Mouse (Mus musculus) spleen, adult 18-20 months (tissue): ENCODE data around the gene Olfr520.
"Not testable (repeated sequence)": the region's sequence is repeated elsewhere in the genome, so short reads cannot be mapped to it uniquely, and the experiment has no call there.

ENCODE experiments used
- DNase-seq, 2 experiments: peaks; one replicate each; pipeline ENCODE4 v3.0.0; 2022; ENCODE audit warnings: mixed read lengths in 2 of 2

Olfr520 gene

DNA sequence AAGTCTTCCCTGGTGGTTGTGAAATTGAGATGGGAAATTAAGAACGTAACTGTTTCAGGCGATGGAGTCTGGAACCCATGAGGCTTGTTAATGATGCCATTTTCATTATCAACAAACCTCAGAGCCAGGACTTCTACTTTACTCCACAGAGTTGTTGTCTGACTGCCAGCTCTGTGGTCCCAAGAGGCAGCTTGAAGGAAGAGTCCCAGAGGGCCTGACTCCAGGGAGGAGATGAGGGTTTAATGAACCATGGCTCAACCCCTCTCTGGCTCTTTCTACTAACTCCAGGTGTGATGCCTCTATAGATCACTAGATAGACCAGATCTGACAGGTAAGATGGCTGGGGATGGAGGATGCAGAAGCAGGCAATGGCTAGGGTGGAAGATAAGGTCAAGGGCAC lies at the start of gene Olfr520:
Gene Olfr520 (plus strand): TSS at position 301 of the 400 bp plus-strand sequence.
- no peak for DNase-seq

DNA sequence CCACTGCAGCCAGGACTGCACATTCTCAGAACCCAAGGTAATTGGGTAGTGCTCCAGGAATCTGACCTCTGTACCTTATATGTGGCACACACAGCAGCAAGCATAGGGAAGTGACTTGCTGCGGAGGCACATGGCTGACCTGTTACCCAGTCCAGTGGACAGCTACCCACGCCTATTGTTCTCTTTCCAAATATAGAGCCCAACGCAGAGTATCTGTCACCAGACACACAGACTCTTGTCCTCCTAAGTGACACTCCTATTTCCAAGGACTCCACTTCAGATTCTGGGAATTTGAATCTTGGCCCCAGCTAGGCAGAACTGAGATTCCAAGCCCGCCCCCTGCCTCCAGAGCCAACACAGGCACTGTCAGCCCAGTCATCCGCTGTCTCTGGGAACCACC lies 49.3 kb upstream of the Olfr520 start:
- no peak for DNase-seq

DNA sequence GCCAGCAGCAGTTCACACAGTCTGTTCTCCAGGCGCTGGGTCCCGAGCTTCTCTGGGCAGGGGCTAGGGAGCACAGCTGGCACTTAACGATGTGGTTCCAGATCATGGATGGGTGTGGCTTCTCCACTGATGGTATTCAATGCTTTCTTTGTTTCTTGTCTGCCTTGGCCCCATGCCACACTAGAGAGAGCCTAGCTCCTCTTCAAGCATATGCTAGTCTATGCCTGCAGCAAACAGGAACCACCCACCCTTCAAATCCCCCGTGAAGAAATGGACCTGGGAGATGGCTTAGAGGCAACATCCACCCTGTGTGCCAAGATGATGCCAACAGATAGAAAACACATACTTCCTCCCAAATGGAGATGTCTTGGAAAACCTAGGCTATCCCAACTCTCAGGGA lies 46.0 kb upstream of the Olfr520 start:
- no peak for DNase-seq

DNA sequence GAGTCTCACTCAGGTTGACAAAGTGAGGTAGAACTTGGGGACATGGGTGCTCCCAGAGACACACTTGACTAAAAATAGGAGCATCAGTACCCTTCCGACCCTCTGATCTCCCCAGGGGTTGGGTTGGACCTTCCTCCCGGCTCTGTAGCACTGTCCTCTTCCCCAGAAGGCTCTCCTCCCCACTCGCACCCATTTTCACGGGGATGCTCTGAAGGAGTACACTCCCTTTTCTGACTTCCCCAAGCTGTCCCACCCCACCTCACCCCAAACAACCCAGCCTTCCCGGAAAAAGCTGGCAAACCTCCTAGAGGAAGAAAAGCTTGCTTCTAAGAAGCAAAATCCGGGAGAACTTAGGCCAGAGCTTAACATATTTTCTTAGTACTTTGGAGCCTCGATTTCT lies 39.3 kb upstream of the Olfr520 start:
- DNase-seq, result no peak

DNA sequence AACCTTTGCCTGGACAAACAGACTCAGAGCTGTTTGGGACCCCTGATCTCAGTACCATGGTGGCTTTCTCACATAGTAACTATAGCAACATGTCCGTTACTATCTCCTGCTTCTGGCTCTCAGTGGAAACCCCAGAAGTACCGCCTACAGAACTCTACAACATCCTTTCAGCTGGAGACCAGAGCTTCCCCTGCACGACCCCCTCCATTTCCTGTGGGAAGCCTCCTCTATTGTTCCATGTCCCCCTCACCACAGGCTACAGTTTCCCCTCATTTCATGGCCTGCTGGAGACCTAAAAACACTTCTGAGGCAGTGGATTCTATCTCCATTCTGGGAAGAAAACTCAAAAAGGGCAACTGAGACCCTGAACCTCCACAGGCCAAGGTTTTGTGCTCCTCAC lies 37.7 kb upstream of the Olfr520 start:
- DNase-seq, result no peak

DNA sequence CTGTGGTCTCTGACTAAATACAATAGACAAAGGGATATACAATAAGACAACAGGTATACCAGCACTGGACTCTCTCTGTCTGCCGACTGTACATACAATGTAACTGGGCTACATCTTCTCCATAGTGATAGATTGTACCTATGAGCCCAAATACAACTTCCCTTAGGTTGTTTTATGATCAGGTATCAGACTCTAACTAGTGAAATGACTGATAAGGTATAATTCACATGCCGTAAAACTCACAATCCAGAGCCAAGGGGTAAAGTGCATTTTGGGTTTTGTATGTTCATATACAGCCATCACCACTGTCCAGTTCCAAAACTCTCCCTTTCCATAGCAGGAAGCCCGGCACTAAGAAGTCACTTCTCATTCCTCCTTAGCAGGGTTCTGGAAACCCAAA lies 36.7 kb upstream of the Olfr520 start:
- no peak for DNase-seq

DNA sequence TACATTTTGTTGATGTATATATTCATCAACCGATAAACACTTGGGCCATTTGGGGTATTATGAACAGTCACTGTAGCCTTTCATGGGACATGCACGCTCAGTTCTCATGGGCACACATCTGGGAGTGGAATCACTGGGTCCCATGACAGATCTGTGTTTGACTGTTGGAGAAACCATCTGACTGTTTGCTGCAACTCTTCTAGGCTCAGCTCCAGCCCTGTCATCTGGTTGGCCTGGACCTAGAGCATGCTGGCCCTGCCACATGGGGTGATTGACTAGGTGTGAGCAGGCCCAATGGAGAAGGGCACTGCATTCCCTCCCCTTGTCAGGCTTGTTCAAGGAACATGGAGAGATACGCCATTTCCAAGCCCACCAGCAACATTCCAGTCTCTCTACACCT lies 36.1 kb upstream of the Olfr520 start:
- no peak for DNase-seq

DNA sequence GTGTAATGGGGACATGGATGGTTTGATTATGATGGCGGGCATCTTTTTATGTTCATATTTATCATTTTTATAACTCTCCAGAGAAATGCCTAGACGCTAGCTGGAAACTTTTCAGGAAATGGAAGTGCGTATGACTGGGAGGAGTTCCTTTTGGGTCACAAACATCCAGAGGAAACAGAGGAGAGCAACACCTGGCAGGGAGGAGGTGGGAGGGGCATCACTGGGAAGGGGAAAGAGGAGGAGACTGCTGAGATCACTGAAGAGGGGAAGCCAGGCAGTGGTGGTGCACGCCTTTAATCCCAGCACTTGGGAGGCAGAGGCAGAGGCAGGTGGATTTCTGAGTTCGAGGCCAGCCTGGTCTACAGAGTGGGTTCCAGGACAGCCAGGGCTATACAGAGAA lies 35.6 kb upstream of the Olfr520 start:
- not testable (repeated sequence) for DNase-seq

DNA sequence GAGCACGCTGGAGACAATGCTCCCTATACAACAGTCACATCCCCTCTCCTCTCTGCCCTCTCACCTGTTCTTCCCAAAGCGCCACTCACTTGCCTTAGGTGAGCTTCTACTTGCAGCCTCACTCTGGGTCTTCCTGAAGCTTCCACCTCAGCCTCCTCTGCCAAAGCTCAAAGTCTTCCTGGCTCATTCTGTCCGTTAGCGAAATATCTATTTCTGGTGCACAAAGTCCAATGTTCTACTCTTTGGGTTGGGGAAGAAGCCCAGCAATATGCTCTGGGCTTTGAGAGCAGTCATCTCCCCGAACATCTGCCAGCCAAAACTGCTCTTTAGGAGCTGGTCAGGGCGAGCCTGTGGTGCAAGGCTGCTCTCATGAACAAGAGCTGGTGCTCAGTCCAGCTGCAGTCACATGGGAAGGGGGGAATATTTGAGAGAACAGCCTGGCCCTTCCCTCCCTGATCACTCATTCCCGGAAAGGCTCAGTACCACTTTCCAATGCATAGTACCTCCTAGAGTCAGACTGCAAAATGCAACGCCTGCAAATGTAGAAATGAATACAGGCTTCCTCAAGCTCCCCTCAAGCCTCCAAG lies 34.5 kb upstream of the Olfr520 start:
- no peak for DNase-seq

DNA sequence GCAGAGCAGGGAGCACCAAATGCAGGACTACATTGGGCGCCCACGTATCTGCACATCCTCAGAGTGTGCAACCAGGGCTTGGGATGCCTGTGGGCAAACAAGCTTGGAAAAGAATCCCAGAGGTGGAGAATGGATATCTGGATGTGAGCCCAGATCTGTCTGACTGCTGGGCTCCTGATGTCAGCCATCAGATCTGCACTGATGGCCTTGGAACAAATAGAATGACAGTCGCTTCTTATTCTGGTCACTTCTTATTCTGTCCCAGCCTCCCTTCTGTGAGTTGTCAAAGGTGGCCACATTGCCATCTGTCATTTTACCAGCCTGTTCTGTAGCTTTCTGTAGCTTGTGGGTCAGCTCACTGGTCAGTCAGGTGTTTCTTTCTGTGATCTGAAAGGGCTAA lies 31.5 kb upstream of the Olfr520 start:
- DNase-seq, result no peak

DNA sequence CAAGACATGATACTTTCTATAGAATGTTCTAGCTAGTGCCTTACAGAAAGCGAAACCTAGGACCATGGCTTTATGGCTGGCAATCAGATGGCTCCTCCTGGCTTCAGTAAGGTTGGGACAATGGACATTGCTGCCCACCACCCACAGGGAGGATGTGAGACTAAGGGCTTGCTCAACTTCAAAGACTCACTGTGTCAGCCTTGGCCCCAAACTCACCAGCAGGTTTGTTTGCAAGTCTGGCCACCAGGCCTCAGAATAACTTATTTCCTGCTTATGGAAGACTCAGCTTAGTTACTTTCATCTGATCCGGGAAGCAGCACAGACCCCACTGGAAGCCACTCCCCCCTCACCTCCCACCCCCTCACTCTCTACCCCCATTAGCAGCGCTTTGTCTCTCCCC lies 31.0 kb upstream of the Olfr520 start:
- DNase-seq, result no peak

DNA sequence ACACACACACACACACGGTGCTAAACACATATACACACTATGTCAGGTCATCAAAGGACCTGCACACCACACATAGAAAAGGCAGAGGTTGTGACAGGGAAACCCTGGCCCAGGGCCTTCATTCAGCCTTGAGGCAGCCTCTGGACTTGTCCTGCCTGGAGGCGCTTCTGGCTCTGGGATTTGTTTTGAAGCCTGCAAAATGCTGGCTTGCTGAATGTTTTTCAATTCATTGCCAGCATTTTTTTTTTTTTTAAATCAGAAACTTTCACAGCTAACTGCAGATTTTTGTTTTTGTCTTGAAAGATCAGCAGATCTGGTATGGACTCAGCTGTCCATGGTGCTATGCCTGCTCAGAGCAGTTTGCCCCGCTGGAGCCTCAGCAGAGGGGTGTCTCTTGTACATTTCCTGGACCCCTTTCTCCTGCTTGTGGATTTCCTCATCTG lies 30.3 kb upstream of the Olfr520 start:
- no peak for DNase-seq

DNA sequence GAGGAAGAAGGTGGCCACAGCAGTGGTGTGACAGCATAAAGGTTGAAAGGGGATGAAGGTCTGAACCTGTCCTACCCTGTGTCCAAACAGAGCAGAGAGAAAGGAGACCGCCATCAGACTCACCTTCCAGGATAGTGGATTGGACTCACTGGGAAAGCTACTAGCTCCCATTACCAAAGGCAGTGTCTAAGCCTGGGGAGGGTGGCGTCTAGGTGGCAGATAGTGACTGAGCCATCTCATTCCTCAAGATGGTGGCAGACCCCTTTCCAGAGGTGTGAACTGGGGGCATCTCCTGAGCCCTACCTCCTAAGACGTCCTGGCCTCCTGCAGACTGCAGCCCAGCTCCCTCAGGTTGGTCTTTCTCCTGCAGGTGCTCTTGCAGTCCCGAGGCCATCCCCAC lies 29.4 kb upstream of the Olfr520 start:
- no peak for DNase-seq

DNA sequence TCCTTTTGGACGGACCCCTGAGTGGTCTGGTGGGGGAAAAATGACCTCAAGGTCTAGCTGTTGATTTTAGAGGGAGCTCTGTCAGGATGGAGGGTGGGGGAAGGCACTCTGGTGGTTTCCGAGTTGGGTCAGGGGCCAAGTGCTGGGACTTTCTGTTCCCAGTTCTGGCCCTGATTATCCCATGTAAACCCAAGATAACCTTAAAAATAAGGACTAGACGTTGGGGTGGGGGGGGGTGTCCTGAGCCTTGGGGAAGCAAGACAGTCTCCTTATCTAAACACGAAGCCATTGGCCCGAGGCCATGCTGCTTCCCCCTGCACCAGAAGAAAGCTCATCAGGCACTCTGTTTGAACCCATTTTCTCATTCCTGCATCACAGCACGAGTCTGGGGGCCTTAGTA lies 27.9 kb upstream of the Olfr520 start:
- no peak for DNase-seq

DNA sequence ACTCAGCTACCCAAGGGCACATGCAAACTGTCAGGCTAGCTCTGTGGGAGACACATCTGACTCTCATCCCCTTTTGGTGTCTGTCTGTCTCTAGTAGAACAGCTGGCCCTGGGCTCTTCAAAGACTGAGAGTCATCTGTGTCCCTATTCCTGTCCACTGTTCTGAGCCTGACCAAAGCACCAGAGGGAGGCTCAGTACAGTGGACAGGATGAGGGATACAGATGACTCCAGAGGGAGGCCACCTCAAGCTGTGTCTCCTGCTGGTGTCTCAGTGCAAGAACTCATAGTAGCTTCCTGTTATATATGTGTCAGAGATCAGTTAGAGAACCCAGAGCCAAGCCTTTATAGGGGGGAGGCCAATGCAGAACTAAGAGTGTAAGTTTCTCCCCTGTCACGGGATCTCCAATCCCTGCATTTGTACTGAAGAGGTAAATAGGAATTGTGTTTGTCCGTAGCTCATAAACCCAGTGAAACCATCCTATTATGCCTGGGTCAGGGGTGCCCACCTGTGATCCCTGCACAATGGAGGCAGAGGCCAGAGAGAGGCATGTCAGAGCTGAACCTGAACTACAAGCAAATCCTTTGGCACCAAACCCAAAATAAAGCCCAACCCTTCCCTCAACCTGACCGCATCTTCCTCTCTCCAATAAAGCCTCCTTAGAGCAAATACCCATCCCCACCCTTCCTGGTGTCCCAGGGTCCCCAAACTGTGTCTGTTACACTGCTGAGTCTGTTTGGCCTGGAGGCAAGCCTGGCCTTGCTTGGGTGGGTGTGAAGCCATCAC lies 25.1 kb upstream of the Olfr520 start:
- no peak for DNase-seq

DNA sequence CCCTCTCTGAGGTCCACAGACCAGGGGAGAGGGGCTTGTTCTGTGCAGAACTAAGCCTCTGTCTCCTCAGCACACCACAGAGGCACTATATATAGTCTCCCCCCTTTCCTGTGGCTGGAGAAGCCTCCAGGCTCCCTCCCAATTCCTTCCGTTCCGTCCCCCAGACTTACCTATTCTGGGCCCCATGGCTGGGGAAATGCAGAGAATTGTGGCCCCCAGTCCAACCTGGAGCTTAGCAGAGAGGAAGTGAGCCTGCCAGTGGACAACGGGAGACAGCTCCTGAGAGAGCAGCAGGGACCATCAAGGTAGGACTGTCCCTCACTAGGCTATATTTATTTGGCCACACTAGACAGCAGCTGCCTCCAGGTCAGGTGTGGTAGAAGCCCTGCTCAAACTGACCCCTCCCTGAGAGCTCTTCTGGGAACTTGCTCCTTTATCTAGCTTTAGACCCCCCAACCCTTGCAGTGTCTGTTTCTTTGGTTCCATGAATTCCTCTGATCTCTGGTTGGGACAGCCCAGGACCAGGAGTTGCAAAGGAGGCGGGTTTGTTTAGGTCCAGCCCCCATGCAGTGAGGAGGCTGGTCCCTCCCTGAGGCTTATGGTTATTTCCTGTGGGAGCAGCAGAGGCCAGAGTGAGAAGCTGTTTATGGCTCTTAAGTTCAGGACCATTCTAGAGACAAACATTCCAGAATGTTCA lies 23.6 kb upstream of the Olfr520 start:
- DNase-seq, result no peak

DNA sequence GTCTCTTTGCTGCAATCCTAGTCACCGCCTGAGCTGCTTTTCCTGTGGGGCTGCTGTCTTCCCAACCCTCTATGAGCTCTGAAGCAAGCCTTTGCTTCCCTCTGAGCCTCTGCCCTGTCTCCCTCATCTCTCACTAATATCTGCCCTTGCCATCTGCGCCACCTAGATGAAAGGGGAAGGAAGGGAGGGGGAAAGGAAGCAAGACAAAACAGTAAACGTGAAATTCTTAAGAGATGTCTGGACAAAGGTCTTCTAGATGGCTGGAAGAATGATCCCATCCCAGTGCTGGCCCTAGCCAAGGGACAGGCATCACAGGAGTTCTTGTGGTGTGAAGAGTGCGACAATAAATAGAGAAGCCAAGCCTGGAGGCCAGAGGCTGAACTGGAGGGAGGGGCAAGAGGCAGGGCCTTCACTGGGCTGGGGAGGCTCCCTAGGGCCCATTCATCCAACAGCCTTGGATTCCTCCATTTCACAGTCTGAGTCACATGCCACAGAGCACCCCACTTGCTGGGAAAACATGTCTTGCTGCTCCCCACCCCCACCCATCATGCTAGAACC lies 23.0 kb upstream of the Olfr520 start:
- DNase-seq, result no peak

DNA sequence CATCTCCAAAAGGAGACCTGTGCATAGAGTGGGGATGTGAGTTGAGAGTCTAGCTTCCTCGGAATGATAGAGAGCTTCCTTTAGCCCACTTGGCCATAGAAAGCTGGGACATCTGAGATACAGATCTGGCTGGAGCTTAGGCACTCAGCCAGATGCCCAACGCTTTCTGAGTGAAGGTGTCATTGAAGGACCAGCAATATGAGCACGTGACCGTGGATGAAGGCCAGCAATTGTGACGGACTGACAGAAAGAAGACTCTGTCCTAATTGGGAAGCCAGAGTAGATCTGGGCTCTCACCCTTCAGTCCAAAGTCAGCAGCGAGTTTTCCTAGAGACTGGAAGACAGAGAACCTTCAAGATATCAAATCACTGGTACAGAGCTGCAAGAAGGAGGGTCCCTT lies 22.4 kb upstream of the Olfr520 start:
- no peak for DNase-seq

DNA sequence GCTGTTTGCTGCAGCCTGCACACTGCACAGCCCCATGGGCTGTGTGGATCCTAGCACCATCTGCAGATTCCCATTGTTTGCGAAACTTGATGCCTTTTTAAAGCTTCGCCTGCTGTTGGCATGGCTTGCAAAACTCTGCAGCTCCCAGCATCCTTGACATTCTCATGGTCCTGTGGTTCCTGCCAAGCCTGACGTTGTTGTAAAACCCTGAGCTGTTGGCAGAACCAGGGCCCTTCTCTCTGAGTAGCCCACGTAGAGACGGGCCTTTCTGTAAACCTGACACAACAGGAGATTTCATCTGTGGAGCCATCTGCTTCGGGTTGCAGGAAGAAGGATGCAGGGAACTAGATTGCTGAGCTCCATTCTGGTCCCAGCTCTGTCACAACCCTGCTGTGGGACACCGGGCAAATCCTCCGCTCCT lies 21.8 kb upstream of the Olfr520 start:
- DNase-seq, result no peak

DNA sequence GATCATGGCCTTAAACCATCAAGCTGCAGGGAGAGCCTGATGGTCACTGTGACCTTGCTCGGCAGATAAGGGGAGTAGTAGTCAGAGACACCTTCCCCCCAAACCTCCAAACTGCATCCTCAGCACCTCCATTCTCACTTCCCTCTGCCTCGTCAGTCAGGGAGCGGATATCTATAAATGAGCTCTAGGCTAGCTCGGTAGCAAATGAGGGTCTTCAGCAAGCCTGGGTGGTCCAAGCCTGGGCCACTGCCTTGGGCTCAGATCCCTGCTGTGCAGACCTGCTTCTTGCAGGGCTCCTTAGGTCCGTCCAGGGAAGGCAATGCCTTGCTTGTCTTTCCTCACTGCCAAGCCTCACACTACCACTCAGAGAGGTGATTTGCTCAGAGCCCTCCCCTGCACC lies 21.3 kb upstream of the Olfr520 start:
- no peak for DNase-seq

DNA sequence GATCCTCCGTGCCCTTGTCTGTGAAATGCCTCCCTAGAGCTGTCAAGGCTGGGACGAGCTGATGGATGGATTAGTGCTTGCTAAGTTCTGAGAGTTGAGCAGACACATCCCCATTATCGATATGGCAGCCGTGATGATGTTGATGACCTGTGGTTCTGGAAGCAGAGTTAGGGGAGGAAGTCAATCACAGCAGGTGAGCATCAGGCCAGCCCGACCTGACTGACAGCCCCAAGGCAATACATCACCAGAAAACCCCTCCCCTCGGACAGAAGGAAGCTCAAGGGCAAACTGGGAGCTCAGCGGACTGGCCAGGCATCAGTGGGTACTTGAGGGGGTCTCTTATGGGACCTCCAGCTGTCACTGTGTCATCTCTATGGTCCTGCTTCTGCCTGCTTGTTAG lies 20.1 kb upstream of the Olfr520 start:
- no peak for DNase-seq

DNA sequence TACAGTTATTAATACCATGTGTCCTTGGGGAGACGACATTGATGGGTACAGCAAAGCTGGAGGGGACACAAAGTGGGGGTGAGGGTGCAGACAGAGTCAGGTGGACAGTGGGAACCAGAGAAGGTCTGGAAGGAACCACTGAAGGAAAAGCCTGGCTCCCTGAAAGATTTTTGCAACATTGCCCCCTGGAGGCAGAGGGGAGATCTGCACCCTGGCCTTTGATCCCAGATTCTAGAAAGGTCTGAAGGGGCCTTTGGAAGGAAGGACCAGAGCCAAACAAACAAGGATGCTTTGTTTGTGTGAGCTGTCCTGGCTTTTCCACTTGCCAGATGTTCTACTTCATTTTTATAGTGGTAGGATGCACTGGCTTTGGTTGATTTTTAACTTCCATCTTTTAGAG lies 19.6 kb upstream of the Olfr520 start:
- DNase-seq, result peak; percentile 18 to 52

DNA sequence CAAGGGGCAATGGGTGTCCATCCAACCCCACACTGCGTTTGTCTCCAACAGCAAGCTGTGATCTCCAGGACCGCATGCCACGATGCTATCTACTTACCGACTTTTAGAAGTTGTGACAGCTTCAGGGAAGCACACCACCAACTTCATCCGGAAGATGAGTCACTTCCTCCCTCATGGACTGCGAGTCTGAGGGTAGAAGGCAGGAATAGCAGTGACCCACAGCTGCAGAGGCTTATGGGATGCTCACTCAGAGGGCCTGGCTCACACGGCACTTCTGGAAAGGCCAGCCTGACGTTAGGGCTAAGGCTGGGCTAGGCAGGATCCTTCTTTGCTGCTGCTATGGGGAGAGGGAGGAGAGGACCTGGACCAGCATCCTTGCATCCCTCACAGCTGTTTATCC lies 18.9 kb upstream of the Olfr520 start, which contains the start of gene Slco2b1:
Gene Slco2b1 (minus strand): TSS at position 175 of the 400 bp plus-strand sequence.
- DNase-seq, result no peak

DNA sequence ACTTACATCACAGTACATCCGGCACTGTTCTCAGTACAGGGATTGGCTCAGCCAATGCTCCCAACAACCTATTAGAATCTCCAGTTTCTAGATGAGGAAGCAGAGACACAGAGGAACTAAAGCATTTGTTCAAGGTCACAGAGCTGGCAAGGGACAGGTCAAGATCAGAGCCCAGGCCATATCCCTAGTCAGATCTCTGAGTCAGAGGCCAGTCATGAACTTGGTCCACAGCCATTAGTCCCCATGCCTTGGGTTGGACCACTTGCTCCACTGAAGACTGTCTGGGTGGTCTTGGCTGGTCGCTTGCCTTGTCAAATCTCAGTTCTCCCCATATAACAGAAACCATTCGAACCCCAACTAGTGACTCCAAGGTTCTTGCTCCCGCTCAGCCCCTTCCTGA lies 17.6 kb upstream of the Olfr520 start:
- DNase-seq, result no peak
